ENCODE assay signal across 24 mouse cellular contexts in genomic region chr8:46781067-46781657, GRCm38 (mm10). TPM values are rescaled to one million over a fixed set of nuclear protein-coding genes. Genes with fewer than 3 reads are reported as not detected.
DNase-seq lines count a peak whose midpoint lies in the region; ATAC-seq and TF ChIP-seq lines count a peak whose summit lies in the region.
"Had no signal": no experiment of that assay in that cellular context is flagged by ENCODE, and none has a peak within 500 bp of the region (broad histone marks: within the 10 kb centered on the region; RNA-seq: fewer than 3 reads in every experiment).

No protein-coding gene starts in this region.

- TF ChIP-seq POLR2A in small intestine, adult 2 months (IDR thresholded peaks at IDR 0.05; ENCODE audit: low read depth, low read length): no peak

- H3K4me1 ChIP-seq in neural tube, embryonic 15.5 days: 0 out of 2 replicates have a peak, but pooled peaks cover 7% of the 10 kb centered on the region
- H3K4me1 ChIP-seq in small intestine, adult 2 months (ENCODE audit: control insufficient read depth, insufficient read depth, insufficient read length, low read length): peaks cover 2% of the 10 kb centered on the region; the same call in 1 of the 2 replicates
- H3K4me1 ChIP-seq: embryonic facial prominence, embryonic 10.5 days; forebrain, embryonic 10.5 days; limb, embryonic 15.5 days; midbrain, embryonic 10.5 days had no signal

- no peak overlapping the region for H3K4me2 ChIP-seq in neural tube, embryonic 15.5 days
- H3K4me2 ChIP-seq: heart, embryonic 13.5 days; limb, embryonic 15.5 days; liver, embryonic 15.5 days had no signal

- no peaks in the 10 kb centered on the region for H3K9me3 ChIP-seq in neural tube, embryonic 15.5 days (replicated peaks)
- H3K9me3 ChIP-seq: embryonic facial prominence, embryonic 10.5 days; forebrain, embryonic 10.5 days; heart, embryonic 13.5 days; limb, embryonic 15.5 days; liver, embryonic 15.5 days; midbrain, embryonic 10.5 days had no signal

- H3K27me3 ChIP-seq in neural tube, embryonic 15.5 days (replicated peaks): no peaks in the 10 kb centered on the region
- no peaks in the 10 kb centered on the region for H3K27me3 ChIP-seq in small intestine, adult 2 months (ENCODE audit: control insufficient read depth, insufficient read depth, low read length)
- H3K27me3 ChIP-seq: heart, embryonic 13.5 days; limb, embryonic 15.5 days; liver, embryonic 15.5 days had no signal

- H3K36me3 ChIP-seq in neural tube, embryonic 15.5 days: no peaks in the 10 kb centered on the region
- peaks cover 9% of the 10 kb centered on the region for H3K36me3 ChIP-seq in small intestine, adult 2 months (ENCODE audit: control insufficient read depth, insufficient read depth, low read length)
- H3K36me3 ChIP-seq: limb, embryonic 15.5 days had no signal

- H3K4me3 ChIP-seq in neural tube, embryonic 15.5 days (replicated peaks): no peak overlapping the region
- H3K4me3 ChIP-seq in small intestine, adult 2 months (ENCODE audit: low read depth, low read length): no peak overlapping the region
- H3K4me3 ChIP-seq: embryonic facial prominence, embryonic 10.5 days; forebrain, embryonic 10.5 days; heart, adult 2 months; heart, embryonic 13.5 days; left cerebral cortex, adult 2 months; limb, embryonic 15.5 days; liver, embryonic 15.5 days; midbrain, embryonic 10.5 days had no signal

- ATAC-seq in neural tube, embryonic 15.5 days (ENCODE audit: low FRiP score): peak; percentile 53; the same call in 1 of the 2 replicates
- ATAC-seq: forebrain, postnatal 0 days; intestine, postnatal 0 days; midbrain, embryonic 16.5 days had no signal

- WGBS in neural tube, embryonic 15.5 days: 54% methylated on average over 6 of the region's 6 CpGs
- WGBS in small intestine, adult 2 months: 62% methylated on average over 6 of the region's 6 CpGs

- TF ChIP-seq CTCF in small intestine, adult 2 months (IDR thresholded peaks at IDR 0.05; ENCODE audit: extremely low read depth, insufficient read length, insufficient replicate concordance, low read depth, low read length): no peak

- H3K9ac ChIP-seq in neural tube, embryonic 15.5 days (replicated peaks): no peak overlapping the region
- H3K9ac ChIP-seq: forebrain, postnatal 0 days; heart, embryonic 13.5 days; limb, embryonic 15.5 days; liver, embryonic 15.5 days had no signal

- no peak overlapping the region for H3K27ac ChIP-seq in neural tube, embryonic 15.5 days (replicated peaks)
- H3K27ac ChIP-seq in small intestine, adult 2 months (ENCODE audit: insufficient read depth, low read depth, low read length): 0 out of 2 replicates have a peak overlapping the region, but pooled peaks have one; percentile 26
- H3K27ac ChIP-seq: embryonic facial prominence, embryonic 10.5 days; forebrain, embryonic 10.5 days; heart, adult 2 months; heart, embryonic 13.5 days; left cerebral cortex, adult 2 months; limb, embryonic 15.5 days; liver, embryonic 15.5 days; midbrain, embryonic 10.5 days had no signal

- no peak for DNase-seq in neural tube, embryonic 10.5 days (ENCODE audit: extremely low spot score, low spot score)
- DNase-seq in MN1 (ENCODE audit: low spot score): peak; percentile 72
- DNase-seq in adrenal gland, postnatal 14 days: peak; percentile 58
- DNase-seq in right cerebral cortex, adult 2 months (ENCODE audit: low spot score in 2 of 2): no peak
- DNase-seq in ovary, postnatal 10 days (ENCODE audit: low spot score): no peak
- DNase-seq: cerebellum, postnatal 10 days; forebrain, postnatal 0 days; gastrocnemius, postnatal 36 days; heart, adult 2 months; heart, postnatal 14 days; kidney, postnatal 36 days; thymus, adult 18-20 months; thymus, postnatal 4 days had no signal

RNA-seq across cellular contexts. Expression of gene Irf2, which starts 41.6 kb away (rescaled TPM):
- polyA plus RNA-seq in neural tube, embryonic 15.5 days (2015; fragmentation: Nextera tagmentation; extraction: Ambion mirVana): 10.2 and 18.6 TPM in 2 replicates
- total RNA-seq in adrenal gland, postnatal 14 days (2021): 66.7 and 70.0 TPM in 2 replicates
- 10.5 and 29.6 TPM in 2 replicates for polyA plus RNA-seq in small intestine, adult 2 months (2012; rRNA removed)

Comparison
In these comparisons a context has a peak if more than half of its experiments do, and no peak if none do; other contexts are left out.
1. DNase-seq: peak in MN1 (single experiment) and adrenal gland, postnatal 14 days (single experiment); none in neural tube, embryonic 10.5 days (single experiment), right cerebral cortex, adult 2 months (0 of 2) and ovary, postnatal 10 days (single experiment).